Mouse (Mus musculus) cerebellum, adult 8-10 months (tissue): ENCODE data around the gene Fstl4.

ENCODE experiments used
- DNase-seq: peaks from one replicate; pipeline ENCODE4 v3.0.0; 2022

The Fstl4 gene

GRCm38 (mm10) chr11:53096871-53097270, 332.4 kb downstream of the Fstl4 start:
- no peak for DNase-seq

- no peak for DNase-seq
These were observed 332.9 kb downstream of the Fstl4 start for GRCm38 (mm10) chr11:53097331-53097730.

GRCm38 (mm10) chr11:53097870-53098269, 333.4 kb downstream of the Fstl4 start:
- DNase-seq, result no peak

GRCm38 (mm10) chr11:53098780-53099198, 334.4 kb downstream of the Fstl4 start:
- peak; percentile 31 for DNase-seq

GRCm38 (mm10) chr11:53099322-53099721, 334.9 kb downstream of the Fstl4 start:
- no peak for DNase-seq

GRCm38 (mm10) chr11:53101732-53102131, 337.3 kb downstream of the Fstl4 start:
- no peak for DNase-seq

- DNase-seq, result no peak
These were observed 339.3 kb downstream of the Fstl4 start for GRCm38 (mm10) chr11:53103601-53104325.

GRCm38 (mm10) chr11:53107706-53108105, 343.3 kb downstream of the Fstl4 start:
- peak; percentile 42 for DNase-seq

- no peak for DNase-seq
These were observed 344.4 kb downstream of the Fstl4 start for GRCm38 (mm10) chr11:53108798-53109197.

GRCm38 (mm10) chr11:53109701-53110467, 345.4 kb downstream of the Fstl4 start:
- no peak for DNase-seq

GRCm38 (mm10) chr11:53115711-53116110, 351.3 kb downstream of the Fstl4 start:
- no peak for DNase-seq

- no peak for DNase-seq
These were observed 351.9 kb downstream of the Fstl4 start for GRCm38 (mm10) chr11:53116356-53116755.

GRCm38 (mm10) chr11:53118226-53118965, 354.0 kb downstream of the Fstl4 start:
- peak; percentile 38 for DNase-seq

GRCm38 (mm10) chr11:53119966-53120365, 355.5 kb downstream of the Fstl4 start:
- no peak for DNase-seq

GRCm38 (mm10) chr11:53121208-53121607, 356.8 kb downstream of the Fstl4 start:
- no peak for DNase-seq

- DNase-seq, result no peak
These were observed 360.4 kb downstream of the Fstl4 start for GRCm38 (mm10) chr11:53124799-53125198.

GRCm38 (mm10) chr11:53126660-53127059, 362.2 kb downstream of the Fstl4 start:
- no peak for DNase-seq

GRCm38 (mm10) chr11:53128661-53129060, 364.2 kb downstream of the Fstl4 start:
- DNase-seq, result no peak

GRCm38 (mm10) chr11:53132406-53133035, 368.1 kb downstream of the Fstl4 start:
- DNase-seq, result no peak

GRCm38 (mm10) chr11:53136371-53136770, 371.9 kb downstream of the Fstl4 start:
- no peak for DNase-seq

GRCm38 (mm10) chr11:53137381-53137780, 372.9 kb downstream of the Fstl4 start:
- DNase-seq, result no peak

- no peak for DNase-seq
These were observed 373.8 kb downstream of the Fstl4 start for GRCm38 (mm10) chr11:53138212-53138611.

- DNase-seq, result no peak
These were observed 375.2 kb downstream of the Fstl4 start for GRCm38 (mm10) chr11:53139666-53140065.
